Mouse (Mus musculus): ENCODE results near the gene Syne1.
"Not testable (repeated sequence)": the region's sequence is repeated elsewhere in the genome, so short reads cannot be mapped to it uniquely, and the experiment has no call there.

The Syne1 gene

DNA sequence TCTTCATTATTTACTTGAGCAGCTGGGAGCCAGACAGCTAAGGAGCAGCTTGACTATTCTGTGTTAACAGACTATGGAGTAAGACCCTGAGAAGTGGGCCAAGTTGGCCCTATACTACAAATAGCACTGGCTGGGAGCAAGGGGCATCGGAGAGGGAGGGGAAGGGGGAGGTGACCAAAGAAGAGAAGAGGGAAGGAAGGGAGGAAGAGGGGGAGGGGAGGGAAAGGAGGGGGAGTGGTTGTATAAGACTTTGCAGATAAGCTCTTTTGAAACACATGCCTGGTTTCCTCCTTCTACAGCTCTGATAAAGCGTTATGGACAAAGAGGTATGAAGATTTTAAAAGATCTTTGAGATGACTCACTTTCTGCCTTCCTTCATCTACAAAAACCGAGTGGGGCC is 36.0 kb downstream of the Syne1 start:
- no peak for DNase-seq

GRCm38 (mm10) chr10:5514134-5514533 is 37.1 kb downstream of the Syne1 start:
- DNase-seq = no peak

- no peak for DNase-seq
These were observed 39.0 kb downstream of the Syne1 start for GRCm38 (mm10) chr10:5512285-5512684.

GRCm38 (mm10) chr10:5511403-5511802 is 39.9 kb downstream of the Syne1 start:
- no peak for DNase-seq

GRCm38 (mm10) chr10:5507478-5507877 is 43.8 kb downstream of the Syne1 start:
- DNase-seq = no peak

DNA sequence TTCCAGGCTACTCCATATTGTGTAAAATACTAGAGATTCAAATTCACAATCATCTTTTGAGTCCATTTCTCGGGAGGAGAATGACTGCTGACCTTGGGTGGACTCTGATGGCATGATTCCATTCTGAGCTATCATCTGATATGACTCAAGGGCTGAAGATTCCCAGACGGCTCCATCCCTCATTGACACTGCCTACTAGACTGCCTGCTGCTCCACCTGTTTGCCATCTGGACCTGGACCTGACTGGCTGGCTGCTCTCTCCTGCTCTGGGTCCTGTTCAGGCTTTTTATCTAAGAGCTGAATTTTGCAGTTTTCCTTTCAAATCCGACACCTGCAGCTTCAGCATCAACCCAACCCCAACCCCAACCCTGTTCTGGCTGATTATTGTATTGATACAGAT is 46.5 kb downstream of the Syne1 start:
- DNase-seq = no peak

DNA sequence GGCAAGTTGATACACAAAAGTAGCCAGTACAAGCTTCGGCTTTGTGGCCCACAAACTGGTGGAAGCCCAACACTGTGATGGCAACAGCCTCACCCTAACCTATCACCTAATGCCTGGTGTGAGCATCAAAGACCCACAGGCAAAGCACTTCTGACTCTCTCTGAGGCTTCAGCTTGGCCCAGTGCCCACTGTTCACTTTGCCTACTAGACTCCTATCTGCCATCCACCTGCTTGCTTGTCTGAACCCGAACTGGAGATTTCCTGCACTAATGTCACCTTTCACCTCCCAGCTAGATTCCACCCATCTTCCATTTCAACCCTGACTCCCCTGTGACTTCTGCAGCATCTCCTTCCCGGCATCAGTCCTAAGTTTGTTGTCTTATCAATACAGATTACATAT is 47.4 kb downstream of the Syne1 start:
- DNase-seq = no peak

GRCm38 (mm10) chr10:5499684-5500369 is 51.5 kb downstream of the Syne1 start:
- not testable (repeated sequence) for DNase-seq

- no peak for DNase-seq
These were observed 53.4 kb downstream of the Syne1 start for GRCm38 (mm10) chr10:5497859-5498258.

DNA sequence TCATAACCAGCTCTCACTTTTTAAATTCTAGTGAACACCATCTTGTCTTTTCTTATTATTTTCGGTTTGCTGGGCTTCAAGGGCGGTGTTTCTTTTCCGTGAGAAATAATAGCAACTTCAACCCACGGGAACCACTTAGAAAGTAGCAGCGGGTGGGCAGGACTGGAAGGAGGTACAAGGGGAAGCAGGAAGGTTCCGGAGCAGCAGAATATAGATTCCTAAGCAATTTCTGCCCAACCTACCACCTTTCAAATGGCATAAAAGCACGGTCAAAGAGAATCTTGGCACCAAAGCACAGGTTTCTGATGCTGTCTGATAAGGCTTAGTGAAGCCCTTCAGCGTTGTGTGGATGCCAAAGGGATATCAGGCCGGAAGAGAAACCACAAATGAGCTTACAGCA is 60.2 kb downstream of the Syne1 start:
- peak; percentile 43 for DNase-seq

- peak; percentile 64 for DNase-seq
These were observed 61.3 kb downstream of the Syne1 start for GRCm38 (mm10) chr10:5490029-5490428.

- no peak for DNase-seq
These were observed 63.2 kb downstream of the Syne1 start for GRCm38 (mm10) chr10:5488097-5488496.

DNA sequence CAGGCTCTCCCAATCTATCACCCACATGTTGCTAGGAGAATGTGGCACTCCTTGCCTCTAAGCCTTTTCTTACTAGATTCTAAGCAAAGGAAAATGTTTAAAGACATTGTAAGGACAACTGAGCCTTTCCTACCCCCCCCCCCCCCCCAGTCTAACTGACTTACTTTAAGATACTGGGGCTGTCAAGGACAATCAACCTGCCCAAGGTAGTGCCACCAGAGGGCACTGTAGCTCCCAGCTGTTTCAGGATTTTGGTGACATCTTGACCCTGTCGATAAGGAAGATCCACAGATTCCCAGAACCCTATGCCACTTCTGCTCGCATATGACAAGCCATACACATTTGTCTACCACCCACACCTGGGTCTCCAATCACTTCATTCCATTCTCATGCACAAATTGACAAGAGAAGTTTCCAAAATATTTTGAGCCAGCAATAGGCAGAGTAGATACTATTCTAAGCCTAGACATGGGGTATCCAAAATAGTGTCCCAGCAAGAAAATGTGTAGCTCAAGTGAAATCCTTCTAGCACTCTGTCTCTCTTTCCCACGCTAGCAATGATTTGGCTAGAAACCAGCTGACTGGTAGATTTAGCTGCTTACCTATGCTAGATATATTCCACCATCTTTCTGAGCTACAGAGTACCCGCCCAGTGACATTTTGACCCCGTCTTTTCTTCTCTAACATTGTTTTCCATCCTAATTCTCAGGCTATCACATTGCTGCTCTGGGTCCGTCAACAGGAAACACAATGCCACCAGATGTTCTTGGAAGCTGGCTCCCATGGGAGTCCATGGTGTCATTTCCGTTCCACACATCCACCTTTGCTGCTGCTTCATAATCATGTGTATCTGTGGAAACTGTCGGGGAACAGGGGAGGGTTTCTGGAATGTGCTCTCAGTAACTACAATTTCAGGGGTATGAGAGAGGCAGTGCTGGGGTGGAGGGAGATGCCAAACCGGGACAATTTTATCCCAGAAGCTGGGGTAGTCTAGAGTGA is 70.4 kb downstream of the Syne1 start:
- DNase-seq = peak; percentile 87

GRCm38 (mm10) chr10:5480097-5480496 is 71.2 kb downstream of the Syne1 start:
- DNase-seq = peak; percentile 76

DNA sequence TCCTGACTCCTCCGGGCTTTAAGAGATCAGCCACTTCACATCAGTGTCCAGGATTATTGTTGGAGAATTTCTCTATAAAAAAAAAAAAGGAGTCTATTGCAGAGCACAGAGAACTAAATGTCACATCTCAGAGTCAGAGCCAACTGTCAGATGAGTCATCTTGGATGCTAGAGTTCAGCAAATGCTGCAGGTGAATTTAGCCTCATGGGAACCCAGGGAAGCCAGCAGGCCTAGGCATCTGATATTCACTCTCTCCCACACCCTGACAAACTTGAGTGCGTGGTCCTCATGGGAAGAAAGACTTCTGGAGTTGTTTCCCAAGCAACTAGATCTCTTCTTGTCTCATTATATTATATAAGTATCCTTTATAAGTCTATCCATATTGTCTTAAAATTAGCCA is 82.6 kb downstream of the Syne1 start:
- DNase-seq = peak; percentile 74

- no peak for DNase-seq
These were observed 97.5 kb downstream of the Syne1 start for GRCm38 (mm10) chr10:5453830-5454229.

- no peak for DNase-seq
These were observed 101.3 kb downstream of the Syne1 start for GRCm38 (mm10) chr10:5449944-5450343.

DNA sequence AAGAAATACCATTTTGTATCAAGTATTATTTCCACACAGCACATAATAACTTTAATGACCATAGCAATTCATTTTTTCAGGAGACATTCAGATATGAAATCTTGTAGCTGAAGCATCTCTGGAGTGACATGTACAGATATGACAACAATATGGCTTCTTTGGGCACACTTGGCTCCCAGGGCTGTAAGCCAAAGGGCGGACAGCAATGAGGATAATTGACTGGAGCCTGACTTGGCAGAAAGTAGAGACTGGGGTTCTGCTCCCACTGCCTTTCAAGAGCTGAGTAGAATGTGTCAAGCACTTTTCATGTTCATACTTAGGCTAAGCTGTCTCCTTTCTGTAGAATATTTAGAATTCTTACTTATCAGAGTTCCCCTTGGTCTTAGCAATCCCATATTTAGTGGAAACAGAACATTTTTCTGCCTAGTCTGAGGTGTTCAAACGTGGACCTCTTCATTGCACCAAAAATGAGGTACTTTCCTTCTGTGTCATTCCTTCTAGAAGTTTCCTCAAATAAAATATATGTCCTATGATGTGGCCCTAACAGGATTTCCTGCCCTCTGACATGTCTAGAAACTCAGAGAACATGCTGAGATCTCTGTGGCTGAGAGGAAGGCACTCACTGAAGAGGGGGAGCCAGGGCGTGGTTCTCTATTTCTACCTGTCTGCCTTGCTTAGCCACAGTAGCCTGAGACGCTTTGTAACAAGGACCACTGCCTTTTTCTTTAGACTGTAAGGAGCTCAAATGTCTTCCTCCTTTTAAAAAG is 103.1 kb downstream of the Syne1 start:
- no peak for DNase-seq

GRCm38 (mm10) chr10:5445313-5445712 is 106.0 kb downstream of the Syne1 start:
- no peak for DNase-seq

GRCm38 (mm10) chr10:5443020-5443419 is 108.3 kb downstream of the Syne1 start:
- no peak for DNase-seq

DNA sequence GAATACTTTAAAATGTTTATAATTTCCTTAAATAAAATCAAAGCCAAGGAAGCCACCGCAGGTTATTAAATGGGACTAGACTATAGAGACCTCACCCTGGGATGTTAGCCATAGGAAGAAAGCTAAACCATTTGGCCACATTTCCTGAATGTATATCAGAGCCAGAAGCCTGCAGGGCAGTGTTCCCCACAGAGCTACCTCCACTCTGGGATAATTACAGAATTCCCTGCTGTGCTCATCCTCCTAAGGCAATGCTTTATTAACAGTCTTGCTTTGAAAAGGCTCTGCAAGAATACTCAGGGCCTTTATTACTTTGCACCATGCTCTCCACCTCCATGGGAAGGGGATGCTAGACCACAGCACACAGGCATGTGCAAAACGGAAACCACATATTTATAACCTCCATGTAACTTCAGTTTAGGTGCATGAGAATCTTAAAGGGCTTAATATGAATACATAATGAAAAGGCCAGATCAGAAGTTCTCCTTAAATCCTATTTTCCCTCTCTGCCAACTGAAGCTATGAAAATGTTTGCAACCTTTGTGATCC is 111.4 kb downstream of the Syne1 start:
- no peak for DNase-seq

GRCm38 (mm10) chr10:5437766-5438165 is 113.5 kb downstream of the Syne1 start:
- no peak for DNase-seq

DNA sequence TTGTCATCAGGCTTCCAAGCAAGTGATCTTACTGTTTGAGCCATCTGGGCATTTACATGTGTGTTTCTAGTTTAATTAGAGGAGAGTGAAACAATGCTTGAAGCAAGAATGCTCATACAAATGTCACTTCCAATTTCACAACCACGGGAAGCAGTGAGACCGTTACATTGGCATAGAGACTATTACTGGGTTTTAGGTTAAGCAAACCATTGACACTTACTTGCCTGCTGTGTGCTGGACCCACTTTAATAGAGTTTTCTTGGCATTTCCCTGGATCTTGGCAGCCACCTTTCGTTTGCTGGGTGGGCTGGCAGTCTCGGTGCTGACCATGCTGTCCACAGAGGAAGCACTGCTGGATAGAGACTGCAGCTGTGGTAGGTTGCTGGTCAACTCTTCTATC is 127.3 kb downstream of the Syne1 start:
- DNase-seq = no peak
